Mouse (Mus musculus): ENCODE measurements around the gene Rplp1.

GRCm38 (mm10) chr9:61907621-61908295 is 6.6 kb downstream of the Rplp1 start:
- TF ChIP-seq CTCF (IDR thresholded peaks at IDR 0.05; ENCODE audit: borderline replicate concordance, control insufficient read depth, extremely low read depth, insufficient read depth, low read length, poor library complexity) (no peak), POLR2A (IDR thresholded peaks at IDR 0.05; ENCODE audit: control insufficient read depth, extremely low read depth, insufficient read depth, low read length, poor library complexity) (no peak)
